Mouse (Mus musculus): ENCODE measurements around the gene Rtp3. TPM values are rescaled to one million over a fixed set of nuclear protein-coding genes. Genes with fewer than 3 reads are reported as not detected.

The Rtp3 gene
- polyA plus RNA-seq, 3 experiments from 2014 or later: not detected

DNA sequence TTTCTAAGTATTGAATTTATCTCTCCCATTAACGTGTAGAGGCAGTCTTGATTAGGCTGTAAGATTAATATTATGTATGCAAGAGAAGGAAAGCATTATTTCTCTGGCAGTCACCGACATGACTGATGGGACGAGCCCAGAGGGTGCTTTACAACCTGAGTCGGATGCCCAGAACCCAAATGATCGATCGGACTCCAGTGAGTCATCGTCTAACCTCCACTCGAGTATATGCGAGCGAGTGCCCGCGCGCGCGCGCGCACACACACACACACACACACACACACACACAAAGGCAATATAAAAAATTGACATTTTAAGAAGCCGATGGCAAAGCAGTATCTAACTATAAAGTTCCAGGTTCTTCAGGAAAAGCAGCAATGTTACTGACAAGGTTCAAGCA, 45.0 kb downstream of the Rtp3 start:
- ATAC-seq: no peak

DNA sequence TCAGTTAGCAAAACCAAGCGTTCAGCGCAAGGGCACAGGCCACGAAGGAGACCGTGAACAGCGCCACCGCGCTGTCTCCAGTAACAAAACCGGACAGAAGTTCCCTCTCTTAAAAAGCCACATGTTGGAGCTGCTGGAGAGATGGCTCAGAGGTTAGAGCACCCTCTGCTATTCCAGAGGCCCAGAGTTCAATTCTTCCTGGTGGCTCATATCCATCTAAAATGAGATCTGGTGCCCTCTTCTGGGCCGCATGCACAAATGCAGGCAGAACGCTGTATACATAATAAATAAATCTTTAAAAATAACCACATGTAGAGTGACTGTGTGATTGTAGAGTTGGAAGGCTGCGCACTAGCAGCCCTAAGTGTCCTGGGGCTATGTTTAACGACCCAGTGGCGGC, 46.1 kb downstream of the Rtp3 start:
- ATAC-seq: no peak

DNA sequence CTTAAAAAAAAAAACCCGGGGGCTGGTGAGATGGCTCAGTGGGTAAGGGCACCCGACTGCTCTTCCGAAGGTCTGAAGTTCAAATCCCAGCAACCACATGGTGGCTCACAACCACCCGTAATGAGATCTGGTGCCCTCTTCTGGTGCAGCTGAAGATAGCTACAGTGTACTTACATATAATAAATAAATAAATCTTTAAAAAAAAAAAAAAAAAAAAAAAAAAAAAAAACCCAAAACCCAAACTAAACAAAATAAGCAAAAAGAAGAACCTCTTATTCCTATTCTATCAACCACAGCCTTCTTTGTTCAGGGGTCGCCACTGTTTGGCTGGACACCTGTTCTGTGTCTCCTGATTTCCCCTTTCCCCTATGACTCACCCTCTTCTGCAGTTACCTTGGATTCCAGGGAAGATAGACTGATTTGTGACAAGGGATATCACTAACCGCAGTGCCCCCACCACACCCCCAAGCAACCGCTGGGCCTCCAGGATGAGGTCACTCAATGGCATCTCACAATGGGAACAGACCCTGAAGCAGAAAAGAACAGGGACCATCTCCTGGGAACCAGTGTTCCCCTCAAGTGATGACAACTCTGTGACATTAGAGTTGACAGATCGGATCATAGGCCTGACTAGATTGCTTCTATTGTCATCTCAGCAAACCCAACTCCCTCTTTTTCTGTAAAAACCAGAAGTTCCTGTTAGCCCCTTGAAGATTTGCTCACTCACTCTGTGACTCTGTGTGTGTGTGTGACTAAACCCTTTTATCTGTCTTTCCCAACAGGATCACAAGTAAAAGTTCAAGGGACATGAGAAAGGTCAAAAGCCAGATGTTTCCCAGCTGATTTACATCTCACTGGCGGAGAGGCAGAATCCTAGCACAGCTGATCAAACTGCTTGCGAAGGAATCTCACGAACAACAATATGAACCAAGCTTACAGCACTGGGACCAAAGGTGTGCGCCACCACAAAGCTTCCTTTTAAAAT, 52.6 kb downstream of the Rtp3 start:
- no peak for ATAC-seq

DNA sequence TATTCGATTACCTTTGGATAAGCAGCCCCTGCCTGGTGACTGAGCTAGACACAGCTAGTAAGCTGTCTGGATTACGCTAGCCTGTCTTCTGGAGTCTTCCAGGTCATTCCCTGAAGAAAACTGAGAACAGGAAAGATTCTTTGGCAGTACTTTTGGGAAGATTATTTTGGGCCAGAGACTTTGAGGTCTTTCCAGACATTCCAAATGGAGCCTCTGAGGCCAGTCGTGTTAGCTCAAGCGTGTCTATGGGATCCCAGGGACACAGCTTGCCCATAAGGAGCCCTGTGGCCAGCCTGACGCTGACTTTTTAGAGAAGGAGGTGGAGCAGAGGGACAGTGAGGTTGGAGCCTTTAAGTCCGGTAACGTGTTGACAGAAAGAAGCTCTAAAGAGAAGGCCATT, 54.4 kb downstream of the Rtp3 start:
- no peak for ATAC-seq

Other genes starting within 250 kb of the Rtp3 start
- gene Myl3, start 248.7 kb downstream of the Rtp3 start, polyA plus RNA-seq (2017; shearing (Covaris generic)): not detected
- gene Pth1r, start 243.4 kb downstream of the Rtp3 start, polyA plus RNA-seq (2017; shearing (Covaris generic)): not detected
- not detected for gene Prss42, start 192.4 kb downstream of the Rtp3 start, polyA plus RNA-seq (2017; shearing (Covaris generic))
- not detected for gene Prss44, start 176.6 kb downstream of the Rtp3 start, polyA plus RNA-seq (2017; shearing (Covaris generic))
- gene Prss43, start 163.9 kb downstream of the Rtp3 start, polyA plus RNA-seq (2017; shearing (Covaris generic)): not detected
- not detected for gene Prss45, start 156.0 kb downstream of the Rtp3 start, polyA plus RNA-seq (2017; shearing (Covaris generic))
- not detected for gene Prss46, start 146.1 kb downstream of the Rtp3 start, polyA plus RNA-seq (2017; shearing (Covaris generic))
- not detected for gene Prss50, start 132.6 kb downstream of the Rtp3 start, polyA plus RNA-seq (2017; shearing (Covaris generic))
- gene Als2cl, start 110.7 kb downstream of the Rtp3 start, polyA plus RNA-seq (2017; shearing (Covaris generic)): 10 to 100 TPM in 2 of 3 experiments, 1 to 10 TPM in 1; 2.5 to 16.8 (median 15.8) TPM
- 1 to 10 TPM in 2 of 3 experiments, under 1 TPM in 1; 0.73 to 4.1 (median 2.9) TPM for gene Tmie, start 110.5 kb downstream of the Rtp3 start, polyA plus RNA-seq (2017; shearing (Covaris generic))
- gene Fam240a, start 73.7 kb downstream of the Rtp3 start, polyA plus RNA-seq (2017; shearing (Covaris generic)): not detected
- gene Tdgf1, start 44.4 kb downstream of the Rtp3 start, polyA plus RNA-seq (2017; shearing (Covaris generic)): 1 to 10 TPM in 2 of 3 experiments, under 1 TPM in 1; 0.73 to 2.6 (median 2.5) TPM
- gene Lrrc2, start 39.0 kb downstream of the Rtp3 start, polyA plus RNA-seq (2017; shearing (Covaris generic)): under 1 TPM in 2 of 3 experiments, not detected in 1; 0.20 to 0.42 TPM
- gene Ltf, start 28.7 kb upstream of the Rtp3 start, polyA plus RNA-seq (2017; shearing (Covaris generic)): 1 to 10 TPM in 1 of 3 experiments, not detected in 2; 2.5 TPM
- 10 to 100 TPM; 15.0 to 18.1 (median 17.3) TPM for gene Ccrl2, start 66.9 kb upstream of the Rtp3 start, polyA plus RNA-seq (2017; shearing (Covaris generic))
- 10 to 100 TPM in 2 of 3 experiments, 1 to 10 TPM in 1; 8.4 to 17.2 (median 17.0) TPM for gene Lrrfip2, start 127.0 kb upstream of the Rtp3 start, polyA plus RNA-seq (2017; shearing (Covaris generic))

All from inflammation-experienced regulatory T-cells, adult 6 months (primary cell).